Mouse (Mus musculus) brown adipose tissue, adult 24 weeks (tissue): ENCODE measurements around the gene Mecom. TPM values are rescaled to one million over a fixed set of nuclear protein-coding genes. Genes with fewer than 3 reads are reported as not detected.
A peak's percentile ranks its signal among the peaks of the same experiment; 100 is the strongest.

Experiments used
- H3K27ac ChIP-seq: fragments of 200-500 bp; replicated peaks from 2 replicates; pipeline ENCODE4 v1.5.1; 2012; ENCODE audit warnings: low read depth, mild to moderate bottlenecking, low read length
- H3K4me1 ChIP-seq: fragments of 200-500 bp; 2 replicates; pipeline ENCODE4 v1.6.1; 2012; ENCODE audit warnings: low read length, mixed read lengths; ENCODE audit not compliant: control insufficient read depth, insufficient read depth, insufficient read length
- H3K4me3 ChIP-seq: fragments of 200-500 bp; 2 replicates; pipeline ENCODE4 v1.5.1; 2012; ENCODE audit warnings: low read depth, mild to moderate bottlenecking, low read length, moderate library complexity; ENCODE audit not compliant: insufficient read depth
- polyA plus RNA-seq: library from polyadenylated mRNA; stranded (reverse); fragments of >200 nt; gene quantifications from 2 replicates; pipeline ENCODE4 v1.2.4, GENCODE M21; 2012; ENCODE audit not compliant: missing spikeins, insufficient read depth, insufficient read length

Mecom gene
- polyA plus RNA-seq, 1 experiment = 9.2 TPM

DNA sequence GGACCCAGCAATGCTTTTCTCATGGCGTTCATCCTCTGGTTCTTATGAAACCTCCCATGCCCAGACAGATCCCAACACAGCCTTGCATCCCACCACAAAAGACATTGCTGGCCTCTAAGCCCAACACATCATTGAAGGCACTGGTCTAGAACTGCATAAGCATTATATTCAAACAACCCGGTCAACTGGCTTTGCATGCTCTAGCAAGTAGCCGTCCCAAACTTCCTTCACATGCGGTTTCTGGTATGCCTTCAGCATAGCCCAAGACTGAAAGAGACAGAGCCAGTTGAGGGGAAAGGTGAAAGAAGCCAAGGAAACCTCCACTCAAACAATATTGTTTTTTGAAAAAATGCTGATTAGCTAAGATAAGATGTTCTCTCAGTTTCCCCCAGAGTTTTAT, 397.7 kb downstream of the Mecom start:
- Histone ChIP-seq H3K4me3 (no peak overlapping the region), H3K4me1 (peaks cover 4% of the 10 kb centered on the region), H3K27ac (no peak overlapping the region)

DNA sequence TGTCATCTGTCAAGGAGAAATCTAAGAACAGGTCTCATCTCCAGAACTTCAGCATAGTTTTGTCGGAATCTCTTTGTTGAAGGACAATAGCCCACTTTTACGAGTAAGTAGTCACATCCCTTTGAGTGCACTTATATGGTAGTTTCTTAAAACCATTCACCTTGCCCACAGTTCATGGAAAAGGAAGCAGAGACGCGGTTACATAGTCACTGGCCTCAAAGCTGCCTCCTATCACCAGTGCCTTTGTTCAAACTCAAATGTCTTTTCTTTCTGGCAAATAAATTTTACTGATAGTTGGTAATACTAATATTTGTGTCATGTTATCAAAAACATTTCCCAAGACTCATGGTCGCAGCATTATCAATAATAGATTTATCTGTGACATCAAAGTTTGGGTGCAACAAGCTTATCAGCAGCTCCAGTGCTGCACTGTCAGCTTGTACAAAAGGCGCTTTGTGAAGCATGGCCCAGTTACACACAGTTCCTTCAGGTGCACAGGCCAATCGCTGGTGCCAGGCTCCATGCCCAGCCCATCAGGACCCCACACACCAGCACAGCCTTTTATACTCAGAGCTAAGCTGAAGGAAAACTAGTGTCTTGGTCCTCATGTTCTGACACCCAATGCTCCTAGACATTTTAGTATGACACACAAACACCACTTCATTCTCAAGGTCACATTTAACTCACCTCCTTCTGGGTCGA, 399.3 kb downstream of the Mecom start:
- Histone ChIP-seq H3K4me3 (no peak overlapping the region), H3K27ac (no peak overlapping the region)

DNA sequence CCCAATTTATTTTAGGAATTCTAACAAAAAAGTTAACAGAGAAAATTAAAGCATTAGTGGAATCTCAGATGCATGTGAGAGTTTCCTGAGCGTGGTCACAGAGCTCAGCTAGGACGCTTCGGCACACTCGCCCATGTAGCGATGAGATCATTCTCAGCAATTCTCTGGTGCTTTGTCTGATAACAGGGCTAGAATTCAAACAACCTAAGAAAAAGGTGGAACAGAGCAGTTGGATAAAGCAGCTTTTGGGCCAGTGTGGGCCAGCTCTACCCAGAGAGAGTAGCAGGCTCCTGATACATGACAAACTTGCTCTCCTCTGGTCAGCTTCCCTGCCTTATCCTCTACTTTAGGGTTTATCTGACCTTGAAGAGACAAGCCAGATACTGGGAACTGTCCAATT, 402.8 kb downstream of the Mecom start:
- Histone ChIP-seq H3K4me3 (no peak overlapping the region), H3K4me1 (peaks cover 9% of the 10 kb centered on the region), H3K27ac (peak overlapping the region; percentile 70)

More for the DNA sequence above, 399.3 kb downstream of the Mecom start:
- peaks cover 9% of the 10 kb centered on the region for H3K4me1 ChIP-seq

DNA sequence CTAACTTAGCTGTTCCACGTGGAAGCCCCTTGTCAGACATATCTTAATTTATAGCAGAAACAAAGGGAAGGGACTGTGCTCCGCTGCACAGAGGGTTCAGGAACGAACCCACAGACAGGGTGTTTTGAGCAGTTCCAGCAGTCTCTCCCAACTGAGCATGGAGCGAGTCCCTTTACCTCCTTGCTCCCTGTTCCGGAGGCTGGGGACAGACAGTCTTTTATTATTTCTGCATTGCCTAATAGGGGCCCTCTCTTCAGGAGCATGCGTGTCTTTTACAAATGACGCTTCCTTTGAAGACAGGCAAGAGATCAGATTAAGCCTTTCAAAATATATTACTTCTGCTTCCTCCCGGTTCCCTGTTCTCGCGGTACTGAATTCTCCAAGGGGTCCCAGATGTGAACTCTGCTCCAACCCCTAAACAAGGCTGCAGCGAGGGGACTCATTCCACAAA, 403.8 kb downstream of the Mecom start:
- H3K4me3 ChIP-seq = no peak overlapping the region
- no peak overlapping the region for H3K27ac ChIP-seq
- H3K4me1 ChIP-seq = peaks cover 7% of the 10 kb centered on the region

- Histone ChIP-seq H3K27ac (no peak overlapping the region), H3K4me1 (peaks cover 6% of the 10 kb centered on the region; the same call in 1 of the 2 replicates), H3K4me3 (no peak overlapping the region)
Observed at GRCm38 (mm10) chr3:30143440-30143839, 404.4 kb downstream of the Mecom start.

DNA sequence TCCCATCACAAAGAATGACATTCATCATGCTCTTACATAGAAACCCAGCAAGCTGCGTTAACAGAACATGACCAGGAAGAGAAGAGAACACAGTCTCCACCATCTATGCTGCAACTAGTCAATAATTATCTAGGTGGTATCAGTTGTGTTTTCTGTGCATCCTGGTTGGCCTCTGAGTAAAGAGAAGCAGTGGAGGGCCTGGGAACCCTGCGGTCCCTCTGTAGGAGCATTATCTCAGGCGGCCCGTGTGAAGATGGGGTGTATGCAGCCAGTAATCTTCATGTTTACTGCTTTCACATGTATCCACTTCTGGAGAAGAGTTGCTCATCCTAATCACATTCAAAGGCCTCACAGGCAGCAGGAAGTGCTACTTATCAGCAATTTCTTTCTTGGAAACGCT, 407.5 kb downstream of the Mecom start:
- Histone ChIP-seq H3K27ac (no peak overlapping the region), H3K4me3 (no peak overlapping the region), H3K4me1 (peaks cover 6% of the 10 kb centered on the region; the same call in 1 of the 2 replicates)

DNA sequence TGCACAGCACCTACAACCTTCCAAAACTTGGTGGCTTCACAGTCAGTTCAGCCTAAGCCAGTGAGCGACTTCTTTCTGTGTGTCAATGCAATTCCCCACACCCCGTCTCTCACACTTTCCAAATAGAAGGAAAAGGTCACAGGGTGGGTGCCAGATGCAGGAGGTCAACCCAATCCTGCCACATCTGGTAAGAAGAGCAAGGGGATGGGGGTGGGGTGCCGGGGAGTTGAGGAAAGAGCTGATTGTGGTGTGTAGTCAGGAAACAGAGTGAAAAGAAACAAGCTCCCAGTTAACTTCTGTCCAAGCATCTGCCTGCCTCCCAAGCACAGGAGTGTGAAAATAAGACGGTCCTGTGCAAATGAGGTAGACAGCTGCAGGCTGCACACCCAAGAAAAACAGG, 408.1 kb downstream of the Mecom start:
- Histone ChIP-seq H3K4me1 (peaks cover 3% of the 10 kb centered on the region; the same call in 1 of the 2 replicates), H3K4me3 (no peak overlapping the region), H3K27ac (no peak overlapping the region)

DNA sequence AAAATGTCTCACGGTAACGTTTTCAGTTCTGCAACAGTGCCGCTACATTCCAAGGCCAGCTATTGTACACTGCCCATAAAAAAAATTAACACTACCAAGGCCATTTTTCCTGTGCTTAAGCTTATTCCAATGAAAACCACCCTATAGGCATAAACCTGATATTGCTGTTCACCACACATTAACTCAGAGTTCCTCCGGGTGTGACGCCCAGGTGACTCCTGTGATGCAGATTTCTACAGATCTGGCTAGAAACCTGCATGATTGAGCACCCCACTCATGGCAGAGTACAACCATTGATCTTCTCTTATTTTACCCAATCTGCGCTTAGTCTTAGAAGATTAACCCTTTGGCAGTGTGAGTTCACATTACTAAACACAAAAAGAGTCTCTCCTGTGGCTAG, 409.2 kb downstream of the Mecom start:
- no peak overlapping the region for H3K4me3 ChIP-seq
- H3K4me1 ChIP-seq = no peaks in the 10 kb centered on the region
- H3K27ac ChIP-seq = no peak overlapping the region

- Histone ChIP-seq H3K4me3 (no peak overlapping the region), H3K27ac (no peak overlapping the region), H3K4me1 (0 out of 2 replicates have a peak, but pooled peaks cover 3% of the 10 kb centered on the region)
Observed at GRCm38 (mm10) chr3:30135857-30136256, 412.0 kb downstream of the Mecom start.

- Histone ChIP-seq H3K27ac (no peak overlapping the region), H3K4me3 (no peak overlapping the region), H3K4me1 (0 out of 2 replicates have a peak, but pooled peaks cover 3% of the 10 kb centered on the region)
Observed at GRCm38 (mm10) chr3:30135119-30135518, 412.7 kb downstream of the Mecom start.

- H3K4me3 ChIP-seq = no peak overlapping the region
- 0 out of 2 replicates have a peak, but pooled peaks cover 3% of the 10 kb centered on the region for H3K4me1 ChIP-seq
- no peak overlapping the region for H3K27ac ChIP-seq
Observed at GRCm38 (mm10) chr3:30132981-30133380, 414.8 kb downstream of the Mecom start.

DNA sequence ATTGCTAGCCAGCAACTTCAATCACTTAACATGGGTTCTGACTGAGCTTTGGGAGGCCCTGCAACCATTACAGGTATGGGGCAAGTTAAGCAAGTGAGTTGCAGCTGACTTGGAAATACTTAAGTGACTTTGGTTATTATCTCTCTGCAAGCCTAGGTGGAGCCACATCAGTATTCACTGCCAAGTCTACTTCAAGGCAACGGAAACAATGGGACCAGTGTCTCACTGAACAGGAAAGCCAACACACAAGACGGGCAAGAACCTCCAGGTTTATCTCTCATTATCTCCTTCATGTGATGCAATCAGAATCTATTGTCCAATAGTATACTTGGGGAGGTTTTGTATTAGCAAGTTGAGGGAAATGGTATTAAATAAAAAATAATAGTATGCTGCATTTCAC, 415.4 kb downstream of the Mecom start:
- no peak overlapping the region for H3K4me3 ChIP-seq
- no peak overlapping the region for H3K27ac ChIP-seq
- 0 out of 2 replicates have a peak, but pooled peaks cover 3% of the 10 kb centered on the region for H3K4me1 ChIP-seq

GRCm38 (mm10) chr3:30130495-30130894, 417.3 kb downstream of the Mecom start:
- no peak overlapping the region for H3K27ac ChIP-seq
- H3K4me3 ChIP-seq = no peak overlapping the region
- 0 out of 2 replicates have a peak, but pooled peaks cover 3% of the 10 kb centered on the region for H3K4me1 ChIP-seq

- H3K27ac ChIP-seq = no peak overlapping the region
- no peak overlapping the region for H3K4me3 ChIP-seq
- H3K4me1 ChIP-seq = no peaks in the 10 kb centered on the region
Observed at GRCm38 (mm10) chr3:30122618-30123017, 425.2 kb downstream of the Mecom start.

GRCm38 (mm10) chr3:30120790-30121512, 426.9 kb downstream of the Mecom start:
- Histone ChIP-seq H3K4me1 (no peaks in the 10 kb centered on the region), H3K4me3 (no peak overlapping the region), H3K27ac (no peak overlapping the region)
